Mouse (Mus musculus) lung, adult 2 months (tissue): ENCODE results near the gene Orm2. TPM values are rescaled to one million over a fixed set of nuclear protein-coding genes. Genes with fewer than 3 reads are reported as not detected.

Experiments used
- DNase-seq: peaks from one replicate; pipeline ENCODE4 v3.0.0; 2022
- H3K4me1 ChIP-seq: fragments of 200-500 bp; 2 replicates; pipeline ENCODE4 v1.6.1; 2011; ENCODE audit warnings: low read length; ENCODE audit not compliant: control insufficient read depth, insufficient read depth
- H3K4me3 ChIP-seq: fragments of 200-500 bp; replicated peaks from 2 replicates; pipeline ENCODE3; 2011; ENCODE audit warnings: low read depth, mild to moderate bottlenecking, control low read depth, low read length; ENCODE audit errors: extremely low read depth
- CTCF ChIP-seq: fragments of 200-500 bp; IDR thresholded peaks from 2 replicates; pipeline ENCODE4 v1.5.1; 2011; ENCODE audit warnings: mild to moderate bottlenecking, low read length, control low read depth; ENCODE audit not compliant: insufficient read depth
- POLR2A ChIP-seq: fragments of 200-500 bp; IDR thresholded peaks from 2 replicates; pipeline ENCODE4 v1.6.1; 2011; ENCODE audit warnings: low read depth, mild to moderate bottlenecking, control low read depth, low read length, borderline replicate concordance; ENCODE audit errors: extremely low read depth
- WGBS: fragments of 180-500 bp; shearing (Covaris S2); methylation state at CpG from one replicate; pipeline ENCODE4 v1.1.7; 2018; 5-methylcytosine and 5-hydroxymethylcytosine counted together
- polyA plus RNA-seq: library from polyadenylated mRNA; depleted of rRNA; stranded (reverse); fragments of >200 nt; gene quantifications from 2 replicates; pipeline ENCODE4 v1.2.3, GENCODE M21; 2012

The Orm2 gene
- polyA plus RNA-seq, 1 experiment, result 0.45 TPM

GRCm38 (mm10) chr4:63374331-63374730, 12.1 kb downstream of the Orm2 start:
- DNase-seq, result no peak
- no peak for TF ChIP-seq POLR2A
- TF ChIP-seq CTCF, result no peak

GRCm38 (mm10) chr4:63375367-63375766, 13.1 kb downstream of the Orm2 start:
- no peak for DNase-seq
- Histone ChIP-seq H3K4me1 (no peaks in the 10 kb centered on the region), H3K4me3 (no peak overlapping the region)
- 77% methylated on average over 1 of the region's 1 CpGs for WGBS
- TF ChIP-seq POLR2A (no peak), CTCF (no peak)

More at GRCm38 (mm10) chr4:63374331-63374730, 12.1 kb downstream of the Orm2 start:
- no peak overlapping the region for H3K4me3 ChIP-seq
- WGBS, result 76% methylated on average over 12 of the region's 12 CpGs
- no peaks in the 10 kb centered on the region for H3K4me1 ChIP-seq

GRCm38 (mm10) chr4:63377483-63377882, 15.2 kb downstream of the Orm2 start:
- no peak overlapping the region for H3K4me3 ChIP-seq
- DNase-seq, result no peak
- WGBS, result 72% methylated on average over 7 of the region's 7 CpGs
- TF ChIP-seq POLR2A (no peak), CTCF (0 out of 2 replicates have a peak, but pooled peaks have one; percentile 26)
- no peaks in the 10 kb centered on the region for H3K4me1 ChIP-seq

- no peak overlapping the region for H3K4me3 ChIP-seq
Observed at GRCm38 (mm10) chr4:63382676-63383369, 20.6 kb downstream of the Orm2 start.

GRCm38 (mm10) chr4:63383474-63383873, 21.2 kb downstream of the Orm2 start:
- 86% methylated on average over 12 of the region's 12 CpGs for WGBS
- DNase-seq, result no peak
- Histone ChIP-seq H3K4me1 (peaks cover 3% of the 10 kb centered on the region; the same call in 1 of the 2 replicates), H3K4me3 (no peak overlapping the region)
- TF ChIP-seq CTCF (no peak), POLR2A (no peak)

More at GRCm38 (mm10) chr4:63382676-63383369, 20.6 kb downstream of the Orm2 start:
- no peak for DNase-seq
- TF ChIP-seq CTCF (no peak), POLR2A (no peak)
- 90% methylated on average over 4 of the region's 4 CpGs for WGBS
- peaks cover 3% of the 10 kb centered on the region; the same call in 1 of the 2 replicates for H3K4me1 ChIP-seq

- 80% methylated on average over 4 of the region's 4 CpGs for WGBS
- H3K4me1 ChIP-seq, result peaks cover 3% of the 10 kb centered on the region; the same call in 1 of the 2 replicates
- no peak overlapping the region for H3K4me3 ChIP-seq
- no peak for DNase-seq
- no peak for TF ChIP-seq CTCF
- TF ChIP-seq POLR2A, result no peak
Observed at GRCm38 (mm10) chr4:63384262-63384661, 22.0 kb downstream of the Orm2 start.

GRCm38 (mm10) chr4:63385253-63385652, 23.0 kb downstream of the Orm2 start:
- peaks cover 3% of the 10 kb centered on the region; the same call in 1 of the 2 replicates for H3K4me1 ChIP-seq

GRCm38 (mm10) chr4:63385784-63386183, 23.5 kb downstream of the Orm2 start:
- peaks cover 3% of the 10 kb centered on the region; the same call in 1 of the 2 replicates for H3K4me1 ChIP-seq
- 37% methylated on average over 11 of the region's 11 CpGs for WGBS
- H3K4me3 ChIP-seq, result no peak overlapping the region
- DNase-seq, result no peak
- TF ChIP-seq CTCF (no peak), POLR2A (no peak)

More at GRCm38 (mm10) chr4:63385253-63385652, 23.0 kb downstream of the Orm2 start:
- no peak overlapping the region for H3K4me3 ChIP-seq
- no peak for DNase-seq
- WGBS, result 79% methylated on average over 3 of the region's 3 CpGs
- TF ChIP-seq CTCF (no peak), POLR2A (no peak)

- Histone ChIP-seq H3K4me3 (no peak overlapping the region), H3K4me1 (peaks cover 8% of the 10 kb centered on the region)
- WGBS, result 73% methylated on average over 6 of the region's 6 CpGs
- TF ChIP-seq CTCF (no peak), POLR2A (no peak)
- DNase-seq, result no peak
Observed at GRCm38 (mm10) chr4:63388029-63388428, 25.8 kb downstream of the Orm2 start.
